Mouse (Mus musculus) neural tube, embryonic 14.5 days (tissue): ENCODE data around the gene Fbxo6. TPM values are rescaled to one million over a fixed set of nuclear protein-coding genes. Genes with fewer than 3 reads are reported as not detected.

Source experiments
- ATAC-seq: fragments of 200-750 bp; cut with Nextera tagmentation; 2 replicates; pipeline ENCODE4 v1.8.0; 2017; ENCODE audit warnings: low read depth, mild to moderate bottlenecking, moderate TSS enrichment, moderate library complexity
- H3K27ac ChIP-seq: fragments of 300-500 bp; sonication (generic); 2 replicates; pipeline ENCODE4 v1.5.1; 2014; ENCODE audit warnings: low read depth, mild to moderate bottlenecking, control low read depth, low read length, moderate library complexity, mixed read lengths
- H3K27me3 ChIP-seq: fragments of 300-500 bp; sonication (generic); 2 replicates; pipeline ENCODE4 v1.6.1; 2014; ENCODE audit warnings: low read length; ENCODE audit not compliant: control insufficient read depth, insufficient read depth
- H3K36me3 ChIP-seq: fragments of 300-500 bp; sonication (generic); 2 replicates; pipeline ENCODE4 v1.6.1; 2014; ENCODE audit warnings: low read length, mixed read lengths; ENCODE audit not compliant: control insufficient read depth, insufficient read depth
- H3K4me1 ChIP-seq: fragments of 300-500 bp; sonication (generic); 2 replicates; pipeline ENCODE4 v1.6.1; 2014; ENCODE audit warnings: low read length; ENCODE audit not compliant: control insufficient read depth, insufficient read depth
- H3K4me2 ChIP-seq: fragments of 300-500 bp; sonication (generic); 2 replicates; pipeline ENCODE4 v1.6.1; 2014; ENCODE audit warnings: mild to moderate bottlenecking, low read depth, low read length, control low read depth
- H3K4me3 ChIP-seq: fragments of 300-500 bp; sonication (generic); 2 replicates; pipeline ENCODE4 v1.5.1; 2014; ENCODE audit warnings: low read depth, low read length, control low read depth, mixed read lengths
- H3K9ac ChIP-seq: fragments of 300-500 bp; sonication (generic); replicated peaks from 2 replicates; pipeline ENCODE4 v1.6.1; 2014; ENCODE audit warnings: low read depth, mild to moderate bottlenecking, control low read depth, low read length, mixed read lengths
- H3K9me3 ChIP-seq: fragments of 300-500 bp; sonication (generic); 2 replicates; pipeline ENCODE4 v1.6.1; 2016; ENCODE audit warnings: low read length; ENCODE audit not compliant: control insufficient read depth
- WGBS: fragments of 180-500 bp; shearing (Covaris S2); extraction: QIAGEN DNeasy Blood & Tissue Kit; methylation state at CpG from one replicate; pipeline ENCODE4 v1.1.7; 2014; 5-methylcytosine and 5-hydroxymethylcytosine counted together
- polyA plus RNA-seq: library from polyadenylated mRNA; unstranded; fragments of >200 nt; fragmentation: Nextera tagmentation; extraction: Ambion mirVana; gene quantifications from 2 replicates; pipeline ENCODE4 v1.2.1, GENCODE M21; 2014

Gene Fbxo6
- polyA plus RNA-seq, 1 experiment from 2014 or later, result 19.7 TPM

GRCm38 (mm10) chr4:148109215-148109614, 42.7 kb downstream of the Fbxo6 start:
- Histone ChIP-seq H3K36me3 (peaks cover 12% of the 10 kb centered on the region; the same call in 1 of the 2 replicates), H3K9me3 (no peaks in the 10 kb centered on the region), H3K4me2 (no peak overlapping the region), H3K27ac (no peak overlapping the region), H3K9ac (no peak overlapping the region), H3K4me1 (peaks cover 2% of the 10 kb centered on the region; the same call in 1 of the 2 replicates), H3K4me3 (no peak overlapping the region), H3K27me3 (no peaks in the 10 kb centered on the region)
- WGBS, result 83% methylated on average over 5 of the region's 5 CpGs
- no peak for ATAC-seq

- ATAC-seq, result no peak
- no peak overlapping the region for H3K27ac ChIP-seq
- no peak overlapping the region for H3K9ac ChIP-seq
- no peak overlapping the region for H3K4me2 ChIP-seq
- H3K9me3 ChIP-seq, result no peaks in the 10 kb centered on the region
- H3K36me3 ChIP-seq, result peaks cover 12% of the 10 kb centered on the region; the same call in 1 of the 2 replicates
- no peak overlapping the region for H3K4me3 ChIP-seq
- no peaks in the 10 kb centered on the region for H3K27me3 ChIP-seq
- peaks cover 2% of the 10 kb centered on the region; the same call in 1 of the 2 replicates for H3K4me1 ChIP-seq
- 54% methylated on average over 7 of the region's 7 CpGs for WGBS
Measured at GRCm38 (mm10) chr4:148108565-148109100, 43.3 kb downstream of the Fbxo6 start.

GRCm38 (mm10) chr4:148107621-148108291, 44.2 kb downstream of the Fbxo6 start:
- peaks cover 2% of the 10 kb centered on the region; the same call in 1 of the 2 replicates for H3K4me1 ChIP-seq
- H3K36me3 ChIP-seq, result peaks cover 12% of the 10 kb centered on the region; the same call in 1 of the 2 replicates
- no peaks in the 10 kb centered on the region for H3K9me3 ChIP-seq
- peak; percentile 60; the same call in 1 of the 2 replicates for ATAC-seq
- no peak overlapping the region for H3K4me3 ChIP-seq
- 0 out of 2 replicates have a peak overlapping the region, but pooled peaks have one; percentile 28 for H3K27ac ChIP-seq
- WGBS, result 42% methylated on average over 22 of the region's 22 CpGs
- no peak overlapping the region for H3K4me2 ChIP-seq
- H3K27me3 ChIP-seq, result no peaks in the 10 kb centered on the region
- H3K9ac ChIP-seq, result 0 out of 2 replicates have a peak overlapping the region, but pooled peaks have one; percentile 13

DNA sequence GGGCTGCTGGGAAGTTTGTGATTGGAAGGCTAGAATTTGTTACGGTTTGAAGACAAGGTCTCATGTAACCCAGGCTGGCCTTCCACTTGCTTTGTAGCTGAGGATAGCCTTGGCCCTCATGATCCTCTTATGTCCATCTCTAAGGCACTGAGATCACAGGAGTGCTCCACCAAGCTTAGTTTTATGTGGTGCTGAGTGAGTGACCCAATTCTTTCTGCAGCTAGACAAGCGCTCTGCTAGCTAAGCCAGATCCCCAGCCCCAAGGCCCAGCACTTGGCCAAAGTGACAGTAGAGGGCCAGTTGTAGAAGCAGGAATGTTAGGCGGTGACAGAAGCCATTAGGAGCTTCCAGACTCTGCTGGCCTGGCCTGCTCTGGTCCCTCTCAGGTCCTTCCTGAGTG, 47.8 kb downstream of the Fbxo6 start:
- Histone ChIP-seq H3K4me2 (no peak overlapping the region), H3K27ac (no peak overlapping the region), H3K9me3 (no peaks in the 10 kb centered on the region), H3K9ac (no peak overlapping the region), H3K27me3 (no peaks in the 10 kb centered on the region), H3K36me3 (peaks cover 17% of the 10 kb centered on the region), H3K4me3 (no peak overlapping the region), H3K4me1 (peaks cover 6% of the 10 kb centered on the region; the same call in 1 of the 2 replicates)
- no peak for ATAC-seq
- 92% methylated on average over 3 of the region's 3 CpGs for WGBS

GRCm38 (mm10) chr4:148101801-148102527, 50.0 kb downstream of the Fbxo6 start:
- Histone ChIP-seq H3K9ac (peak overlapping the region; percentile 28; the same call in 1 of the 2 replicates), H3K4me2 (peak overlapping the region; percentile 42), H3K4me1 (peaks cover 4% of the 10 kb centered on the region; the same call in 1 of the 2 replicates), H3K36me3 (peaks cover 13% of the 10 kb centered on the region; the same call in 1 of the 2 replicates), H3K27me3 (no peaks in the 10 kb centered on the region), H3K9me3 (no peaks in the 10 kb centered on the region), H3K4me3 (no peak overlapping the region), H3K27ac (peak overlapping the region; percentile 69)
- ATAC-seq, result peak; percentile 89
- 15% methylated on average over 29 of the region's 29 CpGs for WGBS

DNA sequence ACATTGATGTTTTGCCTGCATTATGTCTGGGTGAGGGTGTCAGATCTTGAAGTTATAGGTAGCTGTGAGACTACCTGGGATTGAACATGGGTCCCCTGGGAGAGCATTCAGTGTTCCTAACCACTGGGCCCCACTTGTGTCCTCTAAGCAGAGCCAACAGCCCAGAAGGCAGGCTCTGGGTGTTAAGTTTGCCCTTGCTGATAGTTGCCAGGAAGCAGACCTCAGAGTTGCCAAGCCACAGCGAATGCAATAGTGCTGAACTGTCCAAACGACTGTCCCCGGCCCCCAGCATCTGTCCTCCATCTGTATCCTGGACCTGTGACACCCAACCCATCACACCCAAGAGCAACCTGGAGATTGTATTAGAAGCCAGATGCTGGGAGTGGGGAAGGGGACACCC, 53.3 kb downstream of the Fbxo6 start:
- Histone ChIP-seq H3K4me2 (no peak overlapping the region), H3K27me3 (no peaks in the 10 kb centered on the region), H3K9me3 (no peaks in the 10 kb centered on the region), H3K36me3 (peaks cover 7% of the 10 kb centered on the region; the same call in 1 of the 2 replicates), H3K4me1 (peaks cover 4% of the 10 kb centered on the region; the same call in 1 of the 2 replicates), H3K27ac (no peak overlapping the region), H3K4me3 (no peak overlapping the region), H3K9ac (no peak overlapping the region)
- WGBS, result 84% methylated on average over 3 of the region's 3 CpGs
- no peak for ATAC-seq

- Histone ChIP-seq H3K4me1 (peaks cover 4% of the 10 kb centered on the region; the same call in 1 of the 2 replicates), H3K36me3 (peaks cover 7% of the 10 kb centered on the region; the same call in 1 of the 2 replicates), H3K9ac (no peak overlapping the region), H3K27ac (peak overlapping the region; percentile 60; the same call in 1 of the 2 replicates), H3K27me3 (no peaks in the 10 kb centered on the region), H3K4me2 (no peak overlapping the region), H3K9me3 (no peaks in the 10 kb centered on the region), H3K4me3 (no peak overlapping the region)
- ATAC-seq, result no peak
- WGBS, result 77% methylated on average over 2 of the region's 2 CpGs
Measured at GRCm38 (mm10) chr4:148097936-148098335, 54.0 kb downstream of the Fbxo6 start.
